Mouse (Mus musculus) liver, adult (tissue): ENCODE measurements around the gene C2cd2l.

ENCODE experiments used
- GATA4 ChIP-seq: IDR thresholded peaks from 2 replicates; pipeline ENCODE4 v1.6.1; 2014; ENCODE audit warnings: mild to moderate bottlenecking, low read length; ENCODE audit not compliant: insufficient replicate concordance

C2cd2l gene

DNA sequence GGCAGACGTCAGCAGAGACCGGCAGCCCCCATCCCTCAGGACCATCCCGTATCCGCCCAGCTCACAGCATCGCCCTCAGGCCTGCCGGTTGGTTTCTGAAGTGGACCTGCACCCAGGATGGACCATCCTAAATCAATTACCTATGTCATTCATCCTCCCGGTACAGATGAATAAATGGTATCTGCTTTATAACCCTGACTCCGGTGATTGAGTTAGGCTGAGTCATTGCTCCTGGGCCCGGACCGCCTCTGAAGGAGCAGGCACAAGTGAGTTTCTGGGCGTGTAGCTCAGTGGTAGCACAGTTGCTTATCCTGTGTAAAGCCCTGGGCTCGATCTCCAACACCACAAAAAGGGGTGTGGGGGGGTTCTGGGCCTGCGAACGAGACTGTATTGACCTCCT is 58.7 kb downstream of the C2cd2l start:
- TF ChIP-seq GATA4 = no peak
